Mouse (Mus musculus) neural tube, embryonic 14.5 days (tissue): ENCODE measurements around the gene Ubd. TPM values are rescaled to one million over a fixed set of nuclear protein-coding genes. Genes with fewer than 3 reads are reported as not detected.

Experiments used
- ATAC-seq: fragments of 200-750 bp; cut with Nextera tagmentation; 2 replicates; pipeline ENCODE4 v1.8.0; 2017; ENCODE audit warnings: low read depth, mild to moderate bottlenecking, moderate TSS enrichment, moderate library complexity
- H3K27ac ChIP-seq: fragments of 300-500 bp; sonication (generic); 2 replicates; pipeline ENCODE4 v1.5.1; 2014; ENCODE audit warnings: low read depth, mild to moderate bottlenecking, control low read depth, low read length, moderate library complexity, mixed read lengths
- H3K27me3 ChIP-seq: fragments of 300-500 bp; sonication (generic); 2 replicates; pipeline ENCODE4 v1.6.1; 2014; ENCODE audit warnings: low read length; ENCODE audit not compliant: control insufficient read depth, insufficient read depth
- H3K36me3 ChIP-seq: fragments of 300-500 bp; sonication (generic); 2 replicates; pipeline ENCODE4 v1.6.1; 2014; ENCODE audit warnings: low read length, mixed read lengths; ENCODE audit not compliant: control insufficient read depth, insufficient read depth
- H3K4me1 ChIP-seq: fragments of 300-500 bp; sonication (generic); 2 replicates; pipeline ENCODE4 v1.6.1; 2014; ENCODE audit warnings: low read length; ENCODE audit not compliant: control insufficient read depth, insufficient read depth
- H3K4me2 ChIP-seq: fragments of 300-500 bp; sonication (generic); 2 replicates; pipeline ENCODE4 v1.6.1; 2014; ENCODE audit warnings: mild to moderate bottlenecking, low read depth, low read length, control low read depth
- H3K4me3 ChIP-seq: fragments of 300-500 bp; sonication (generic); 2 replicates; pipeline ENCODE4 v1.5.1; 2014; ENCODE audit warnings: low read depth, low read length, control low read depth, mixed read lengths
- H3K9ac ChIP-seq: fragments of 300-500 bp; sonication (generic); replicated peaks from 2 replicates; pipeline ENCODE4 v1.6.1; 2014; ENCODE audit warnings: low read depth, mild to moderate bottlenecking, control low read depth, low read length, mixed read lengths
- H3K9me3 ChIP-seq: fragments of 300-500 bp; sonication (generic); 2 replicates; pipeline ENCODE4 v1.6.1; 2016; ENCODE audit warnings: low read length; ENCODE audit not compliant: control insufficient read depth
- WGBS: fragments of 180-500 bp; shearing (Covaris S2); extraction: QIAGEN DNeasy Blood & Tissue Kit; methylation state at CpG from one replicate; pipeline ENCODE4 v1.1.7; 2014; 5-methylcytosine and 5-hydroxymethylcytosine counted together
- polyA plus RNA-seq: library from polyadenylated mRNA; unstranded; fragments of >200 nt; fragmentation: Nextera tagmentation; extraction: Ambion mirVana; gene quantifications from 2 replicates; pipeline ENCODE4 v1.2.1, GENCODE M21; 2014

Gene Ubd
- not detected in 2 replicates for polyA plus RNA-seq

DNA sequence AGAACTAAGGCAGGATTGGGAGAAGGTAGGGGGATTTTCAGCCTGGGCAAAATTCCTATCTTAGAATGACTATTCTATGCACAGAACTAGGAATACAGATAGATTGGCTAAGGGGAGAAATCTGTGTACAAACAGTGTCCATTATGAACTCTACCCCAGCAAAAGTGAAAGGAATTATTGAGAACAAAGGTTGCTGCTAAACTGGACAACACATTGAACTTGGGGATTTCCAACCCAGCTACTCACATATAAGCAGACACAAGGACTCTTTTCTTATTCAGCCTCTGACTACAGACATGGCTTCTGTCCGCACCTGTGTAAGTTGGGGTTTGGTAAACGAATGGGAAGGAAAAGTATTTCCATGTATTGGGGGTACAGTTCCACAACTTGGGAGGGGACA, at the start of gene Ubd:
Gene Ubd, plus strand, starts transcription at position 237 of the 400 bp plus-strand sequence.
- no peak within 1 kb of the TSS for H3K27ac ChIP-seq
- H3K36me3 ChIP-seq, result no peaks in the 10 kb centered on the region
- ATAC-seq, result no peak
- H3K9me3 ChIP-seq, result no peaks in the 10 kb centered on the region
- 88% methylated on average over 2 of the region's 2 CpGs for WGBS
- H3K4me2 ChIP-seq, result no peak within 1 kb of the TSS
- no peak within 1 kb of the TSS for H3K9ac ChIP-seq
- H3K4me1 ChIP-seq, result no peaks in the 10 kb centered on the region
- H3K27me3 ChIP-seq, result peaks cover 10% of the 10 kb centered on the region
- no peak within 1 kb of the TSS for H3K4me3 ChIP-seq

GRCm38 (mm10) chr17:37161394-37161793, 32.3 kb upstream of the Ubd start, which contains the start of gene Olfr93:
Olfr93 (minus strand) TSS chr17:37161494.
- no peak within 1 kb of the TSS for H3K4me2 ChIP-seq
- H3K27me3 ChIP-seq, result no peaks in the 10 kb centered on the region
- no peaks in the 10 kb centered on the region for H3K36me3 ChIP-seq
- H3K9me3 ChIP-seq, result no peaks in the 10 kb centered on the region
- no peak for ATAC-seq
- H3K9ac ChIP-seq, result no peak within 1 kb of the TSS
- H3K4me3 ChIP-seq, result no peak within 1 kb of the TSS
- H3K27ac ChIP-seq, result no peak within 1 kb of the TSS
- no peaks in the 10 kb centered on the region for H3K4me1 ChIP-seq

GRCm38 (mm10) chr17:37185474-37185873, 8.2 kb upstream of the Ubd start:
- Histone ChIP-seq H3K4me1 (no peaks in the 10 kb centered on the region), H3K27me3 (no peaks in the 10 kb centered on the region), H3K27ac (no peak overlapping the region), H3K9me3 (no peaks in the 10 kb centered on the region), H3K4me3 (no peak overlapping the region), H3K36me3 (no peaks in the 10 kb centered on the region), H3K9ac (no peak overlapping the region), H3K4me2 (no peak overlapping the region)
- 56% methylated on average over 6 of the region's 6 CpGs for WGBS
- ATAC-seq, result no peak

GRCm38 (mm10) chr17:37190711-37191110, 3.0 kb upstream of the Ubd start:
- ATAC-seq, result no peak; the same call in 1 of the 2 replicates

GRCm38 (mm10) chr17:37193032-37193431, 660 bp upstream of the Ubd start:
- ATAC-seq, result no peak
- no peaks in the 10 kb centered on the region for H3K36me3 ChIP-seq

More at GRCm38 (mm10) chr17:37190711-37191110, 3.0 kb upstream of the Ubd start:
- H3K4me1 ChIP-seq, result no peaks in the 10 kb centered on the region
- 46% methylated on average over 2 of the region's 2 CpGs for WGBS
- H3K9me3 ChIP-seq, result no peaks in the 10 kb centered on the region
- H3K4me3 ChIP-seq, result no peak overlapping the region
- no peak overlapping the region for H3K9ac ChIP-seq
- no peaks in the 10 kb centered on the region for H3K27me3 ChIP-seq
- no peaks in the 10 kb centered on the region for H3K36me3 ChIP-seq
- H3K4me2 ChIP-seq, result no peak overlapping the region
- H3K27ac ChIP-seq, result no peak overlapping the region

DNA sequence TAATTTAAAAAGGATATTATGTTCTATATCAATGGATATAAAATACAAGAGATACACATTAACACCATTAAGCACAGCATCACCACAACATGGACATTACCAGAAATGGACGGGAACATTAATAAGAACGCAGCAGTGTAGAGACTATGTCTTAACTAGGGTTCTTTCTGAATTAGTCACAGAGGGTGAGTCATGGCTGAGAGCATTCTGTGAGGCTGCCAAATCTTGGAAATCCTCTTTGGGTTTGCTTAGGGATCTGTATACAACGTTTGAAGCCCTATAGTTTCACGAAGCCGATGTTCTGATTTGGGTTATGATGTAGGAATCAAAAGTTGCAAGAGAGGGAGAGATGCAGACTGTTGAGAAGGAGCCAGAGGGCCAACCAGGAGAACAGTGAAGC, 1.1 kb downstream of the Ubd start:
- Histone ChIP-seq H3K27me3 (peaks cover 10% of the 10 kb centered on the region), H3K36me3 (no peaks in the 10 kb centered on the region), H3K4me3 (no peak overlapping the region), H3K4me2 (no peak overlapping the region), H3K9ac (no peak overlapping the region), H3K4me1 (no peaks in the 10 kb centered on the region), H3K9me3 (no peaks in the 10 kb centered on the region), H3K27ac (no peak overlapping the region)
- ATAC-seq, result no peak
- WGBS, result 93% methylated on average over 5 of the region's 5 CpGs

More at GRCm38 (mm10) chr17:37193032-37193431, 660 bp upstream of the Ubd start:
- no peak overlapping the region for H3K4me2 ChIP-seq
- H3K27ac ChIP-seq, result no peak overlapping the region
- no peak overlapping the region for H3K9ac ChIP-seq
- peaks cover 10% of the 10 kb centered on the region; the same call in 1 of the 2 replicates for H3K27me3 ChIP-seq
- no peaks in the 10 kb centered on the region for H3K4me1 ChIP-seq
- H3K4me3 ChIP-seq, result no peak overlapping the region
- no peaks in the 10 kb centered on the region for H3K9me3 ChIP-seq

GRCm38 (mm10) chr17:37196845-37197724, 3.4 kb downstream of the Ubd start:
- no peaks in the 10 kb centered on the region for H3K36me3 ChIP-seq
- under 1% methylated on average over 77 of the region's 77 CpGs for WGBS
- H3K27ac ChIP-seq, result peak overlapping the region; percentile 40
- peak overlapping the region; percentile 68 for H3K9ac ChIP-seq
- no peaks in the 10 kb centered on the region for H3K4me1 ChIP-seq
- ATAC-seq, result peak; percentile 97
- H3K9me3 ChIP-seq, result no peaks in the 10 kb centered on the region
- peaks cover 10% of the 10 kb centered on the region for H3K27me3 ChIP-seq
- H3K4me3 ChIP-seq, result peak overlapping the region; percentile 58
- peak overlapping the region; percentile 84 for H3K4me2 ChIP-seq

- no peaks in the 10 kb centered on the region for H3K9me3 ChIP-seq
- no peak within 1 kb of the TSS for H3K4me3 ChIP-seq
- 79% methylated on average over 2 of the region's 2 CpGs for WGBS
- ATAC-seq, result no peak
- no peak within 1 kb of the TSS for H3K9ac ChIP-seq
- no peaks in the 10 kb centered on the region for H3K4me1 ChIP-seq
- H3K27me3 ChIP-seq, result peaks cover 10% of the 10 kb centered on the region
- no peaks in the 10 kb centered on the region for H3K36me3 ChIP-seq
- no peak within 1 kb of the TSS for H3K27ac ChIP-seq
- no peak within 1 kb of the TSS for H3K4me2 ChIP-seq
Observed at GRCm38 (mm10) chr17:37200894-37201293, 7.2 kb downstream of the Ubd start, which contains the start of gene Olfr94. Olfr94 (minus strand) TSS chr17:37200994.

GRCm38 (mm10) chr17:37203206-37203916, 9.7 kb downstream of the Ubd start:
- 0% methylated on average over 4 of the region's 4 CpGs for WGBS
- no peaks in the 10 kb centered on the region for H3K36me3 ChIP-seq
- ATAC-seq, result peak; percentile 89

More at GRCm38 (mm10) chr17:37203206-37203916, 9.7 kb downstream of the Ubd start:
- Histone ChIP-seq H3K27me3 (no peaks in the 10 kb centered on the region; the same call in 1 of the 2 replicates), H3K9me3 (no peaks in the 10 kb centered on the region), H3K4me1 (no peaks in the 10 kb centered on the region), H3K4me3 (no peak overlapping the region), H3K27ac (no peak overlapping the region), H3K4me2 (no peak overlapping the region), H3K9ac (no peak overlapping the region)
